Mouse (Mus musculus): ENCODE data around the gene Myh14.

GRCm38 (mm10) chr7:44630437-44630836 lies 40.2 kb downstream of the Myh14 start:
- no peak for TF ChIP-seq EP300 (IDR thresholded peaks at IDR 0.05; ENCODE audit: low read depth)
- no peak for TF ChIP-seq CTCF (IDR thresholded peaks at IDR 0.05; ENCODE audit: low read depth)
